Mouse (Mus musculus): ENCODE measurements around the gene Ift81.

GRCm38 (mm10) chr5:122501101-122502076, 112.9 kb downstream of the Ift81 start:
- no peak for TF ChIP-seq CTCF (IDR thresholded peaks at IDR 0.05; ENCODE audit: low read depth, low read length)
- no peak for TF ChIP-seq POLR2A (IDR thresholded peaks at IDR 0.05; ENCODE audit: extremely low read depth, insufficient read depth, low read length)
